37 mouse cellular contexts compared by ENCODE assay signal in the genomic region with DNA sequence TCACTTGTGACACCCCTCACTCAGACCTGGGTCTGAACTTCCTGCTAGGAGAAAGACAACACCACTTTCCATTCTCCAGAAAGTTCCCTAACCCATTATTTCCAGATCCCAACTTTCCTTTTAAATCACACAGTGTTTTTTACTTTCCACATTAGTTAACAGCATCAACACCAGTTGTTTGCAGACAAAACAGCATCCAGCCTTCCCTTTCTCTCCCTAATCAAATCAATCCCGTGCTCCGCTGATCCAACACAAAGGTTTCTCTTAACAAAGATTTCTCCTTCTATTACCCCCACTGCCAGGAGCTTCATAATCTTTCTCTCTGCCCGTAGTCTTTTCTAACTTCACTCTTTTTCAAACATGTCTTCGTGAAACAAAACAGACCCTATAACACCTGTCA. TPM values are rescaled to one million over a fixed set of nuclear protein-coding genes. Genes with fewer than 3 reads are reported as not detected.
DNase-seq lines count a peak whose midpoint lies in the region; ATAC-seq lines count a peak whose summit lies in the region.
"Had no signal": no experiment of that assay in that cellular context is flagged by ENCODE, and none has a peak within 500 bp of the region (broad histone marks: within the 10 kb centered on the region; RNA-seq: fewer than 3 reads in every experiment).

No protein-coding gene starts in this region.

- intact Hi-C loops in heart, postnatal 25 days (cut with DNase I) = no loop called here

- no peaks in the 10 kb centered on the region for H3K27me3 ChIP-seq in hindbrain, embryonic 11.5 days (ENCODE audit: control insufficient read depth, insufficient read depth, low read length)
- H3K27me3 ChIP-seq in hindbrain, embryonic 16.5 days (replicated peaks; ENCODE audit: control insufficient read depth, insufficient read depth, low read length) = no peaks in the 10 kb centered on the region
- no peaks in the 10 kb centered on the region for H3K27me3 ChIP-seq in limb, embryonic 10.5 days (ENCODE audit: low read depth, poor library complexity, severe bottlenecking)
- H3K27me3 ChIP-seq: embryonic facial prominence, embryonic 13.5 days; forebrain, embryonic 13.5 days; heart, embryonic 13.5 days; hindbrain, embryonic 13.5 days had no signal

- WGBS in hindbrain, embryonic 11.5 days = 17% methylated on average over 4 of the region's 4 CpGs
- 15% methylated on average over 4 of the region's 4 CpGs for WGBS in hindbrain, embryonic 16.5 days
- WGBS in limb, embryonic 10.5 days = 70% methylated on average over 4 of the region's 4 CpGs

- no peak overlapping the region for H3K4me3 ChIP-seq in hindbrain, embryonic 11.5 days (ENCODE audit: low read depth, low read length)
- H3K4me3 ChIP-seq in hindbrain, embryonic 16.5 days (ENCODE audit: low read length) = no peak overlapping the region
- H3K4me3 ChIP-seq in limb, embryonic 10.5 days = no peak overlapping the region
- H3K4me3 ChIP-seq: embryonic facial prominence, embryonic 10.5 days; embryonic facial prominence, embryonic 13.5 days; erythroblast, embryonic 14.5 days; forebrain, embryonic 13.5 days; heart, adult 2 months; heart, embryonic 10.5 days; heart, embryonic 13.5 days; hindbrain, embryonic 13.5 days had no signal

- ATAC-seq in hindbrain, embryonic 11.5 days (ENCODE audit: low FRiP score) = no peak
- no peak for ATAC-seq in hindbrain, embryonic 16.5 days
- ATAC-seq: forebrain, embryonic 13.5 days; forebrain, embryonic 16.5 days; hindbrain, postnatal 0 days; inflammation-experienced regulatory T-cells, adult 6 months; intestine, embryonic 16.5 days; Patski had no signal

- DNase-seq in embryo, embryonic 10.5 days (ENCODE audit: low spot score) = peak; percentile 42
- DNase-seq in embryo, embryonic 9.5 days (ENCODE audit: extremely low spot score) = no peak
- DNase-seq in hindbrain, embryonic 11.5 days (ENCODE audit: low spot score) = peak; percentile 11
- DNase-seq in limb, embryonic 10.5 days (ENCODE audit: low spot score) = no peak
- DNase-seq in retina, postnatal 7 days (ENCODE audit: low read depth, low spot score) = peak; percentile 1
- DNase-seq in heart, postnatal 25 days (ENCODE audit: low spot score) = no peak
- no peak for DNase-seq in testis, postnatal 10 days (ENCODE audit: low spot score)
- DNase-seq: adrenal gland, postnatal 10 days; adrenal gland, postnatal 36 days; cerebellum, adult 11 months; cerebellum, adult 2 months; cerebellum, adult 9-11 months; cerebellum, postnatal 25 days; gastrocnemius, postnatal 10 days; gastrocnemius, postnatal 36 days; heart, adult 2 months; heart, postnatal 14 days had no signal

- no peak overlapping the region for H3K4me2 ChIP-seq in hindbrain, embryonic 11.5 days (replicated peaks; ENCODE audit: low read depth, low read length)
- no peak overlapping the region for H3K4me2 ChIP-seq in hindbrain, embryonic 16.5 days (ENCODE audit: low read length)
- H3K4me2 ChIP-seq: embryonic facial prominence, embryonic 13.5 days; forebrain, embryonic 13.5 days; heart, embryonic 13.5 days; hindbrain, embryonic 13.5 days had no signal

- H3K9ac ChIP-seq in hindbrain, embryonic 11.5 days (ENCODE audit: low read depth, low read length) = no peak overlapping the region
- no peak overlapping the region for H3K9ac ChIP-seq in hindbrain, embryonic 16.5 days (ENCODE audit: low read depth, low read length)
- H3K9ac ChIP-seq: embryonic facial prominence, embryonic 13.5 days; forebrain, embryonic 13.5 days; heart, embryonic 13.5 days; hindbrain, embryonic 13.5 days had no signal

- H3K27ac ChIP-seq in hindbrain, embryonic 11.5 days (ENCODE audit: low read depth, low read length) = no peak overlapping the region
- no peak overlapping the region for H3K27ac ChIP-seq in hindbrain, embryonic 16.5 days (ENCODE audit: low read depth, low read length)
- H3K27ac ChIP-seq in limb, embryonic 10.5 days = peak overlapping the region; percentile 28; the same call in 1 of the 2 replicates
- H3K27ac ChIP-seq: embryonic facial prominence, embryonic 10.5 days; embryonic facial prominence, embryonic 13.5 days; forebrain, embryonic 13.5 days; heart, adult 2 months; heart, embryonic 10.5 days; heart, embryonic 13.5 days; hindbrain, embryonic 13.5 days; hindbrain, postnatal 0 days had no signal

- no peaks in the 10 kb centered on the region for H3K4me1 ChIP-seq in hindbrain, embryonic 11.5 days (replicated peaks; ENCODE audit: control insufficient read depth, insufficient read depth, low read length)
- H3K4me1 ChIP-seq in hindbrain, embryonic 16.5 days (ENCODE audit: control insufficient read depth, insufficient read depth, low read depth, low read length) = no peaks in the 10 kb centered on the region
- H3K4me1 ChIP-seq in limb, embryonic 10.5 days = peaks cover 31% of the 10 kb centered on the region
- H3K4me1 ChIP-seq: heart, embryonic 10.5 days; hindbrain, embryonic 13.5 days had no signal

- no peaks in the 10 kb centered on the region for H3K36me3 ChIP-seq in hindbrain, embryonic 11.5 days (ENCODE audit: control insufficient read depth, insufficient read depth, low read length)
- H3K36me3 ChIP-seq in hindbrain, embryonic 16.5 days (ENCODE audit: control insufficient read depth, insufficient read depth, low read length) = no peaks in the 10 kb centered on the region
- no peaks in the 10 kb centered on the region for H3K36me3 ChIP-seq in limb, embryonic 10.5 days
- H3K36me3 ChIP-seq: embryonic facial prominence, embryonic 10.5 days; embryonic facial prominence, embryonic 13.5 days; heart, embryonic 10.5 days; heart, embryonic 13.5 days; hindbrain, embryonic 13.5 days had no signal

- no peaks in the 10 kb centered on the region for H3K9me3 ChIP-seq in hindbrain, embryonic 11.5 days (ENCODE audit: control insufficient read depth, low read length)
- no peaks in the 10 kb centered on the region for H3K9me3 ChIP-seq in hindbrain, embryonic 16.5 days (ENCODE audit: control insufficient read depth, low read length)
- H3K9me3 ChIP-seq in limb, embryonic 10.5 days (replicated peaks) = no peaks in the 10 kb centered on the region
- H3K9me3 ChIP-seq: embryonic facial prominence, embryonic 10.5 days; embryonic facial prominence, embryonic 13.5 days; forebrain, embryonic 13.5 days; heart, embryonic 10.5 days; heart, embryonic 13.5 days; hindbrain, embryonic 13.5 days had no signal

RNA-seq across cellular contexts. Expression of a gene that starts 32.5 kb away (rescaled TPM):
- 2.0 and 2.1 TPM in 2 replicates for polyA plus RNA-seq in hindbrain, embryonic 11.5 days (2014; fragmentation: Nextera tagmentation; extraction: Ambion mirVana)
- polyA plus RNA-seq in hindbrain, embryonic 16.5 days (2015; fragmentation: Nextera tagmentation; extraction: Ambion mirVana) = 0.58 and 0.59 TPM in 2 replicates
- polyA plus RNA-seq in limb, embryonic 10.5 days (2016; fragmentation: Nextera tagmentation; extraction: Ambion mirVana) = 0.30 and 0.76 TPM in 2 replicates
- not detected for total RNA-seq in heart, postnatal 25 days (2021)
- total RNA-seq: adrenal gland, adult 18-20 months; adrenal gland, postnatal 10 days; adrenal gland, postnatal 36 days; common myeloid progenitor, adult 5-6 weeks; ES-E14; gastrocnemius, adult 18-20 months; gastrocnemius, postnatal 36 days; granulocyte monocyte progenitor cell, adult 5-6 weeks; heart, adult 2 months; heart, postnatal 14 days; hematopoietic stem cell, adult 5-6 weeks had no signal
- polyA plus RNA-seq: cerebellum, adult 2 months; erythroblast, embryonic 14.5 days; heart, adult 2 months; heart, embryonic 10.5 days; heart, embryonic 16.5 days; inflammation-experienced regulatory T-cells, adult 6 months had no signal

Comparison
In these comparisons a context has a peak if more than half of its experiments do, and no peak if none do; other contexts are left out.
1. DNase-seq: peak in embryo, embryonic 10.5 days (single experiment), hindbrain, embryonic 11.5 days (single experiment) and retina, postnatal 7 days (single experiment); none in embryo, embryonic 9.5 days (single experiment), limb, embryonic 10.5 days (single experiment), heart, postnatal 25 days (single experiment) and testis, postnatal 10 days (single experiment).